ENCODE assay signal across 8 mouse cellular contexts in the genomic region with DNA sequence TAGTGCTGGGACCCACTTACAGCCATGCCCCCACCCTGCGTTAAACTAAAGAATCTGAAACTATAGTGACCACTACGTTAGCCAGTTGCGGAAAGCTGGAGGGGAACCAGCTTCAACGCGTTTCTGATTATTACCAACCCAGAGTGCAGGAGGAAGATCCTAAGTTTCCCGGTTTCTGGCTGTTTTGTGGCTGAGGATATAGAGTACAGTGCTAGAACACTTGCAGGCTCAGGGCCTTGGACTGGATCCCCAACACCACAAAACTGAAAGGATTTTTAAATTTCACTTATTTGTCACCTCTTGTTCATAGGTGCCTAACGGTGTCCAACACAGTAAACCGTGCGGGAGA. TPM values are rescaled to one million over a fixed set of nuclear protein-coding genes. Genes with fewer than 3 reads are reported as not detected.
DNase-seq lines count a peak whose midpoint lies in the region; ATAC-seq and TF ChIP-seq lines count a peak whose summit lies in the region.

No protein-coding gene starts in this region.

- H3K4me3 ChIP-seq in gastrocnemius, adult 2 months, result peak overlapping the region; percentile 94
- H3K4me3 ChIP-seq in ES-Bruce4 (ENCODE audit: low read depth, low read length), result peak overlapping the region; percentile 88
- peak overlapping the region; percentile 100 for H3K4me3 ChIP-seq in hindbrain, embryonic 12.5 days
- H3K4me3 ChIP-seq in macrophage (ENCODE audit: inconsistent target), result peak overlapping the region; percentile 33

- peaks cover 34% of the 10 kb centered on the region for H3K79me2 ChIP-seq in macrophage (ENCODE audit: inconsistent target)

- TF ChIP-seq POLR2A in ES-Bruce4 (IDR thresholded peaks at IDR 0.05; ENCODE audit: insufficient read depth, low read length), result no peak

- H3K27me3 ChIP-seq in ES-Bruce4 (ENCODE audit: control insufficient read depth, insufficient read depth, low read length, poor library complexity, severe bottlenecking), result no peaks in the 10 kb centered on the region
- no peaks in the 10 kb centered on the region for H3K27me3 ChIP-seq in hindbrain, embryonic 12.5 days

- peak overlapping the region; percentile 78 for H3K4me2 ChIP-seq in hindbrain, embryonic 12.5 days (replicated peaks)

- peaks cover 27% of the 10 kb centered on the region for H3K36me3 ChIP-seq in ES-Bruce4 (ENCODE audit: control insufficient read depth, insufficient read depth, low read length, poor library complexity, severe bottlenecking)
- H3K36me3 ChIP-seq in hindbrain, embryonic 12.5 days, result 0 out of 2 replicates have a peak, but pooled peaks cover 3% of the 10 kb centered on the region
- no peaks in the 10 kb centered on the region for H3K36me3 ChIP-seq in macrophage (ENCODE audit: inconsistent target)

- H3K9ac ChIP-seq in ES-Bruce4 (ENCODE audit: low read depth, poor library complexity, severe bottlenecking), result peak overlapping the region; percentile 73
- peak overlapping the region; percentile 70 for H3K9ac ChIP-seq in hindbrain, embryonic 12.5 days

- H3K27ac ChIP-seq in gastrocnemius, adult 2 months, result peak overlapping the region; percentile 99
- H3K27ac ChIP-seq in ES-Bruce4 (ENCODE audit: insufficient read depth, low read length) (peak overlapping the region; percentile 96), macrophage (peak overlapping the region; percentile 99)
- peak overlapping the region; percentile 96 for H3K27ac ChIP-seq in hindbrain, embryonic 12.5 days

- TF ChIP-seq EP300 in ES-Bruce4 (IDR thresholded peaks at IDR 0.05; ENCODE audit: insufficient read depth, low read depth, low read length), result no peak

- intact Hi-C loops in gastrocnemius, adult 2 months (cut with DNase I), result loop anchor here (2.0 kb wide), 1 partner anchor 130 kb away; a partner anchor contains a TSS

- ATAC-seq in hindbrain, embryonic 12.5 days (ENCODE audit: low FRiP score), result no peak
- no peak for ATAC-seq in megakaryocyte-erythroid progenitor cell, adult 5-6 weeks (replicated peaks; ENCODE audit: low FRiP score, low TSS enrichment, poor library complexity, severe bottlenecking)
- ATAC-seq in erythroid progenitor cell, adult 5-6 weeks (replicated peaks; ENCODE audit: low FRiP score, poor library complexity, severe bottlenecking), result no peak

- H3K9me3 ChIP-seq in ES-Bruce4 (replicated peaks; ENCODE audit: control insufficient read depth, insufficient read depth, low read length, poor library complexity, severe bottlenecking), result no peaks in the 10 kb centered on the region
- no peaks in the 10 kb centered on the region for H3K9me3 ChIP-seq in hindbrain, embryonic 12.5 days (replicated peaks)

- WGBS in hindbrain, embryonic 12.5 days, result 61% methylated on average over 9 of the region's 9 CpGs
- 41% methylated on average over 9 of the region's 9 CpGs for WGBS in macrophage (ENCODE audit: missing documents)

- no peaks in the 10 kb centered on the region for H3K4me1 ChIP-seq in ES-Bruce4 (ENCODE audit: control insufficient read depth, insufficient read depth, low read length)
- peaks cover 28% of the 10 kb centered on the region for H3K4me1 ChIP-seq in hindbrain, embryonic 12.5 days

- no peak for TF ChIP-seq CTCF in gastrocnemius, adult 2 months (IDR thresholded peaks at IDR 0.05)
- no peak for TF ChIP-seq CTCF in ES-Bruce4 (IDR thresholded peaks at IDR 0.05; ENCODE audit: low read depth, low read length)

- DNase-seq in gastrocnemius, adult 2 months, result no peak
- no peak for DNase-seq in gastrocnemius, adult 18-20 months (ENCODE audit: low spot score)
- no peak for DNase-seq in adrenal gland, postnatal 4 days (ENCODE audit: low spot score in 2 of 2)

RNA-seq across cellular contexts. Expression of a gene that starts 0.9 kb away (rescaled TPM):
- 100 to 1,000 TPM in 1 of 2 experiments, 10 to 100 TPM in 1; 80.2 to 106 TPM for total RNA-seq in gastrocnemius, adult 2 months (2021)
- total RNA-seq in gastrocnemius, adult 18-20 months (2021), result 10 to 100 TPM; 74.3 to 95.8 TPM
- polyA plus RNA-seq in ES-Bruce4 (2011; ENCODE audit: insufficient read depth, insufficient read length, low read depth, missing spikeins) (545 and 634 TPM in 2 replicates), macrophage (2018) (93.1 to 460 TPM (median 147 TPM) in 3 replicates)
- 80.7 and 85.8 TPM in 2 replicates for polyA plus RNA-seq in hindbrain, embryonic 12.5 days (2016; fragmentation: Nextera tagmentation; extraction: Ambion mirVana)
- total RNA-seq in macrophage (2018; cell fraction: chromatin; rRNA removed), result 100 to 1,000 TPM in 17 of 26 experiments, 10 to 100 TPM in 9; 60.0 to 163 (median 111) TPM
- total RNA-seq in macrophage (2018; cell fraction: cytosol; rRNA removed), result 100 to 1,000 TPM; 108 to 172 (median 132) TPM
- 100 to 1,000 TPM in 19 of 26 experiments, 10 to 100 TPM in 7; 66.8 to 268 (median 124) TPM for total RNA-seq in macrophage (2018; cell fraction: nucleus; rRNA removed)
- total RNA-seq in megakaryocyte-erythroid progenitor cell, adult 5-6 weeks (2014; fragmentation: Nextera tagmentation), result 114 and 126 TPM in 2 replicates
- total RNA-seq in megakaryocyte-erythroid progenitor cell, adult 5-6 weeks (2017), result 598 and 714 TPM in 2 replicates
- 36.5 and 48.7 TPM in 2 replicates for total RNA-seq in erythroid progenitor cell, adult 5-6 weeks (2015; ENCODE audit: low replicate concordance)
- 101 and 152 TPM in 2 replicates for total RNA-seq in erythroid progenitor cell, adult 5-6 weeks (2017; ENCODE audit: low replicate concordance)
- total RNA-seq in adrenal gland, postnatal 4 days (2021), result 100 to 1,000 TPM; 150 to 168 TPM

RNA-seq across cellular contexts. Expression of a gene that starts 23.3 kb away (rescaled TPM):
- total RNA-seq in gastrocnemius, adult 2 months (2021), result 1 to 10 TPM; 5.5 to 9.4 TPM
- total RNA-seq in gastrocnemius, adult 18-20 months (2021), result 1 to 10 TPM; 7.4 to 7.8 TPM
- 30.7 and 30.8 TPM in 2 replicates for polyA plus RNA-seq in ES-Bruce4 (2011; ENCODE audit: insufficient read depth, insufficient read length, low read depth, missing spikeins)
- polyA plus RNA-seq in hindbrain, embryonic 12.5 days (2016; fragmentation: Nextera tagmentation; extraction: Ambion mirVana), result 17.4 and 18.4 TPM in 2 replicates
- 10 to 100 TPM in 2 of 26 experiments, 1 to 10 TPM in 22, under 1 TPM in 2; 0.75 to 11.4 (median 4.7) TPM for total RNA-seq in macrophage (2018; cell fraction: chromatin; rRNA removed)
- total RNA-seq in macrophage (2018; cell fraction: cytosol; rRNA removed), result 10 to 100 TPM in 17 of 26 experiments, 1 to 10 TPM in 9; 4.6 to 18.8 (median 11.2) TPM
- total RNA-seq in macrophage (2018; cell fraction: nucleus; rRNA removed), result 10 to 100 TPM in 8 of 26 experiments, 1 to 10 TPM in 18; 1.3 to 19.1 (median 6.0) TPM
- 9.7 to 15.8 TPM (median 10.5 TPM) in 3 replicates for polyA plus RNA-seq in macrophage (2018)
- 14.9 and 27.5 TPM in 2 replicates for total RNA-seq in megakaryocyte-erythroid progenitor cell, adult 5-6 weeks (2014; fragmentation: Nextera tagmentation)
- 3.8 and 8.7 TPM in 2 replicates for total RNA-seq in megakaryocyte-erythroid progenitor cell, adult 5-6 weeks (2017)
- 4.7 and 19.3 TPM in 2 replicates for total RNA-seq in erythroid progenitor cell, adult 5-6 weeks (2015; ENCODE audit: low replicate concordance)
- total RNA-seq in erythroid progenitor cell, adult 5-6 weeks (2017; ENCODE audit: low replicate concordance), result 0.39 and 4.0 TPM in 2 replicates
- total RNA-seq in adrenal gland, postnatal 4 days (2021), result 10 to 100 TPM; 12.5 to 16.4 TPM

RNA-seq across cellular contexts. Expression of a gene that starts 49.5 kb away (rescaled TPM):
- 100 to 1,000 TPM in 1 of 2 experiments, 10 to 100 TPM in 1; 99.7 to 107 TPM for total RNA-seq in gastrocnemius, adult 2 months (2021)
- total RNA-seq in gastrocnemius, adult 18-20 months (2021), result 10 to 100 TPM; 90.1 to 93.8 TPM
- 298 and 314 TPM in 2 replicates for polyA plus RNA-seq in ES-Bruce4 (2011; ENCODE audit: insufficient read depth, insufficient read length, low read depth, missing spikeins)
- polyA plus RNA-seq in hindbrain, embryonic 12.5 days (2016; fragmentation: Nextera tagmentation; extraction: Ambion mirVana), result 83.2 and 97.8 TPM in 2 replicates
- 100 to 1,000 TPM; 158 to 384 (median 232) TPM for total RNA-seq in macrophage (2018; cell fraction: chromatin; rRNA removed)
- total RNA-seq in macrophage (2018; cell fraction: cytosol; rRNA removed), result 10 to 100 TPM; 23.6 to 98.7 (median 54.9) TPM
- total RNA-seq in macrophage (2018; cell fraction: nucleus; rRNA removed), result 100 to 1,000 TPM in 16 of 26 experiments, 10 to 100 TPM in 10; 60.0 to 236 (median 129) TPM
- 21.9 to 44.8 TPM (median 33.0 TPM) in 3 replicates for polyA plus RNA-seq in macrophage (2018)
- total RNA-seq in megakaryocyte-erythroid progenitor cell, adult 5-6 weeks (2014; fragmentation: Nextera tagmentation), result 55.8 and 78.3 TPM in 2 replicates
- 39.1 and 45.0 TPM in 2 replicates for total RNA-seq in megakaryocyte-erythroid progenitor cell, adult 5-6 weeks (2017)
- total RNA-seq in erythroid progenitor cell, adult 5-6 weeks (2015; ENCODE audit: low replicate concordance), result 23.9 and 67.4 TPM in 2 replicates
- 20.7 and 27.0 TPM in 2 replicates for total RNA-seq in erythroid progenitor cell, adult 5-6 weeks (2017; ENCODE audit: low replicate concordance)
- total RNA-seq in adrenal gland, postnatal 4 days (2021), result 100 to 1,000 TPM; 163 to 187 TPM

Comparison
In these comparisons a context has a peak if more than half of its experiments do, and no peak if none do; other contexts are left out.
1. H3K4me3 ChIP-seq: peak in every context shown above with its lines; median percentile 100 in hindbrain, embryonic 12.5 days; 94 in gastrocnemius, adult 2 months; 88 in ES-Bruce4; 33 in macrophage.